Mouse (Mus musculus) CH12.LX (cell line): Measurements from ENCODE around the gene A930004D18Rik. TPM values are rescaled to one million over a fixed set of nuclear protein-coding genes. Genes with fewer than 3 reads are reported as not detected.

Source experiments
- DNase-seq: peaks from one replicate; pipeline ENCODE4 v3.0.0-alpha.2; 2013; ENCODE audit errors: extremely low read depth
- H3K27ac ChIP-seq: 2 replicates; pipeline ENCODE4 v1.5.1; 2012; ENCODE audit warnings: low read depth, mild to moderate bottlenecking, control low read depth, moderate library complexity; ENCODE audit not compliant: insufficient read depth
- H3K27me3 ChIP-seq: replicated peaks from 2 replicates; pipeline ENCODE3; 2012; ENCODE audit warnings: inconsistent platforms
- H3K36me3 ChIP-seq, 2 experiments: replicated peaks in 1 of 2; 2 replicates each; pipeline versions ENCODE3 to v1.6.1; 2012; ENCODE audit warnings: inconsistent platforms in 1 of 2, low read length in 1 of 2, mild to moderate bottlenecking in 1 of 2, mixed read lengths in 1 of 2, moderate library complexity in 1 of 2; ENCODE audit not compliant: control insufficient read depth in 1 of 2, insufficient read depth in 1 of 2
- H3K4me1 ChIP-seq, 2 experiments: 2 replicates each; pipeline ENCODE4 v1.6.1; 2012; ENCODE audit warnings: inconsistent platforms in 1 of 2, moderate library complexity in 1 of 2; ENCODE audit not compliant: insufficient read depth in 2 of 2, control insufficient read depth in 1 of 2
- H3K4me2 ChIP-seq: 2 replicates; pipeline ENCODE4 v1.6.1; 2012; ENCODE audit warnings: low read depth, mild to moderate bottlenecking, control low read depth; ENCODE audit not compliant: poor library complexity, insufficient read depth, severe bottlenecking
- H3K4me3 ChIP-seq, 3 experiments: fragments of 150-350 bp in 1 of 3; sonication (generic) in 1 of 3; replicated peaks in 1 of 3; 2 replicates each; pipeline versions ENCODE3 to v1.5.1; 2011 to 2012; ENCODE audit warnings: low read depth in 2 of 3, low read length in 2 of 3, mild to moderate bottlenecking in 2 of 3, moderate library complexity in 2 of 3, control low read depth in 1 of 3, improper control_type of control experiment in 1 of 3, inconsistent platforms in 1 of 3, mixed read lengths in 1 of 3; ENCODE audit not compliant: poor library complexity in 1 of 3
- H3K79me2 ChIP-seq: replicated peaks from 2 replicates; pipeline ENCODE4 v1.6.1; 2012; ENCODE audit warnings: mild to moderate bottlenecking, moderate library complexity; ENCODE audit not compliant: control insufficient read depth, poor library complexity, insufficient read depth, severe bottlenecking; ENCODE audit errors: extremely low read depth
- H3K9ac ChIP-seq: 2 replicates; pipeline ENCODE4 v1.6.1; 2012; ENCODE audit warnings: low read depth, mild to moderate bottlenecking, control low read depth, moderate library complexity; ENCODE audit not compliant: insufficient read depth
- H3K9me3 ChIP-seq: replicated peaks from 2 replicates; pipeline ENCODE3; 2012; ENCODE audit warnings: low read length, inconsistent platforms, mixed read lengths
- BHLHE40 ChIP-seq: IDR thresholded peaks from 2 replicates; pipeline ENCODE4 v1.6.1; 2011; ENCODE audit warnings: mild to moderate bottlenecking, low read depth, low read length, improper control_type of control experiment
- CHD1 ChIP-seq: IDR thresholded peaks from 2 replicates; pipeline ENCODE4 v1.6.1; 2012; ENCODE audit warnings: low read depth, low read length, improper control_type of control experiment, inconsistent platforms
- CHD2 ChIP-seq: IDR thresholded peaks from 2 replicates; pipeline ENCODE4 v1.6.1; 2011; ENCODE audit warnings: low read length, improper control_type of control experiment
- CTCF ChIP-seq, 2 experiments: IDR thresholded peaks in 1 of 2; conservative IDR thresholded peaks in 1 of 2; 2 replicates each; pipeline ENCODE4 v1.5.1; 2011 to 2012; ENCODE audit warnings: low read depth in 2 of 2, low read length in 2 of 2, improper control_type of control experiment in 1 of 2, inconsistent platforms in 1 of 2, mild to moderate bottlenecking in 1 of 2, moderate library complexity in 1 of 2
- E2F4 ChIP-seq: IDR thresholded peaks from 2 replicates; pipeline ENCODE4 v1.6.1; 2011; ENCODE audit warnings: low read depth, low read length, improper control_type of control experiment; ENCODE audit not compliant: insufficient replicate concordance
- ELF1 ChIP-seq: IDR thresholded peaks from 2 replicates; pipeline ENCODE4 v1.6.1; 2014; ENCODE audit warnings: low read depth, mild to moderate bottlenecking, inconsistent platforms, low read length, improper control_type of control experiment
- ETS1 ChIP-seq: conservative IDR thresholded peaks from 2 replicates; pipeline ENCODE4 v1.6.1; 2012; ENCODE audit warnings: low read depth, mild to moderate bottlenecking, inconsistent platforms, low read length, improper control_type of control experiment, moderate library complexity
- GABPA ChIP-seq: IDR thresholded peaks from 2 replicates; pipeline ENCODE4 v1.6.1; 2012; ENCODE audit warnings: low read depth, low read length, improper control_type of control experiment, inconsistent platforms; ENCODE audit not compliant: insufficient replicate concordance
- KAT2A ChIP-seq: IDR thresholded peaks from 2 replicates; pipeline ENCODE4 v1.6.1; 2012; ENCODE audit warnings: low read length, improper control_type of control experiment, inconsistent platforms; ENCODE audit not compliant: insufficient replicate concordance
- MAFK ChIP-seq: IDR thresholded peaks from 2 replicates; pipeline ENCODE4 v1.6.1; 2011; ENCODE audit warnings: low read length, improper control_type of control experiment; ENCODE audit not compliant: insufficient replicate concordance
- MAX ChIP-seq: IDR thresholded peaks from 2 replicates; pipeline ENCODE4 v1.6.1; 2011; ENCODE audit warnings: low read length, improper control_type of control experiment
- MAZ ChIP-seq: IDR thresholded peaks from 2 replicates; pipeline ENCODE4 v1.6.1; 2012; ENCODE audit warnings: low read depth, mild to moderate bottlenecking, inconsistent platforms, low read length, improper control_type of control experiment, moderate library complexity
- MEF2A ChIP-seq: IDR thresholded peaks from 2 replicates; pipeline ENCODE4 v1.6.1; 2014; ENCODE audit warnings: low read depth, mild to moderate bottlenecking, inconsistent platforms, low read length, improper control_type of control experiment, borderline replicate concordance
- MYC ChIP-seq: IDR thresholded peaks from 2 replicates; pipeline ENCODE4 v1.6.1; 2011; ENCODE audit warnings: low read depth, mild to moderate bottlenecking, improper control_type of control experiment, low read length
- NELFE ChIP-seq: IDR thresholded peaks from 2 replicates; pipeline ENCODE4 v1.6.1; 2011; ENCODE audit warnings: low read depth, low read length, improper control_type of control experiment
- NRF1 ChIP-seq: IDR thresholded peaks from 2 replicates; pipeline ENCODE4 v1.6.1; 2014; ENCODE audit warnings: low read depth, mild to moderate bottlenecking, inconsistent platforms, low read length, improper control_type of control experiment, moderate library complexity
- POLR2A ChIP-seq: IDR thresholded peaks from 2 replicates; pipeline ENCODE4 v1.6.1; 2011; ENCODE audit warnings: low read depth, mild to moderate bottlenecking, improper control_type of control experiment, low read length
- POLR2AphosphoS2 ChIP-seq: IDR thresholded peaks from 2 replicates; pipeline ENCODE4 v1.6.1; 2011; ENCODE audit warnings: low read depth, low read length, improper control_type of control experiment
- RAD21 ChIP-seq: IDR thresholded peaks from 2 replicates; pipeline ENCODE4 v1.6.1; 2011; ENCODE audit warnings: low read depth, mild to moderate bottlenecking, low read length, improper control_type of control experiment, moderate library complexity
- SIN3A ChIP-seq: IDR thresholded peaks from 2 replicates; pipeline ENCODE4 v1.6.1; 2012; ENCODE audit warnings: low read length, improper control_type of control experiment, inconsistent platforms
- SMC3 ChIP-seq: IDR thresholded peaks from 2 replicates; pipeline ENCODE4 v1.6.1; 2011; ENCODE audit warnings: low read depth, low read length, improper control_type of control experiment
- TBP ChIP-seq: conservative IDR thresholded peaks from 2 replicates; pipeline ENCODE4 v1.6.1; 2011; ENCODE audit warnings: low read depth, low read length, improper control_type of control experiment
- TCF12 ChIP-seq: IDR thresholded peaks from 2 replicates; pipeline ENCODE4 v1.6.1; 2014; ENCODE audit warnings: low read depth, mild to moderate bottlenecking, inconsistent platforms, low read length, improper control_type of control experiment
- UBTF ChIP-seq: IDR thresholded peaks from 2 replicates; pipeline ENCODE4 v1.6.1; 2012; ENCODE audit warnings: low read depth, mild to moderate bottlenecking, inconsistent platforms, low read length, improper control_type of control experiment, moderate library complexity
- ZC3H11A ChIP-seq: IDR thresholded peaks from 2 replicates; pipeline ENCODE4 v1.6.1; 2012; ENCODE audit warnings: low read depth, mild to moderate bottlenecking, inconsistent platforms, low read length, improper control_type of control experiment
- ZMIZ1 ChIP-seq: IDR thresholded peaks from 2 replicates; pipeline ENCODE4 v1.6.1; 2012; ENCODE audit warnings: low read depth, mild to moderate bottlenecking, inconsistent platforms, low read length, improper control_type of control experiment
- ZNF384 ChIP-seq: IDR thresholded peaks from 2 replicates; pipeline ENCODE4 v1.6.1; 2012; ENCODE audit warnings: low read depth, low read length, improper control_type of control experiment, inconsistent platforms
- dilution Hi-C: fragments of 300-500 bp; cut with MboI; formaldehyde crosslinking; loops from 2 replicates; pipeline ENCODE4 v1.14.3; 2020; ENCODE audit warnings: low sequenced_read_pairs; ENCODE audit not compliant: extremely low pct_unique_long_range_greater_than_20kb, extremely low pct_ligation_motif_present
- in situ Hi-C: fragments of 300-500 bp; cut with MboI; formaldehyde crosslinking; loops from 3 replicates; pipeline ENCODE4 v1.14.3; 2019; ENCODE audit warnings: low sequenced_read_pairs, low pct_ligation_motif_present, low pct_unique_long_range_greater_than_20kb, mixed read lengths
- polyA plus RNA-seq: library from polyadenylated mRNA; unstranded; fragments of >175 nt; gene quantifications from 2 replicates; pipeline ENCODE4 v1.2.1, GENCODE M21; 2012; ENCODE audit warnings: low read depth; ENCODE audit not compliant: insufficient read length
- total RNA-seq, 2 experiments: library from RNA; depleted of rRNA; stranded (reverse); fragments of 300-350 nt in 1 of 2; fragments of >200 nt in 1 of 2; gene quantifications; 2 replicates each; pipeline ENCODE4 v1.2.3; 2012 to 2014

The A930004D18Rik gene
- total and polyA plus RNA-seq, 3 experiments, result 0.15 to 1.7 (median 0.72) TPM

DNA sequence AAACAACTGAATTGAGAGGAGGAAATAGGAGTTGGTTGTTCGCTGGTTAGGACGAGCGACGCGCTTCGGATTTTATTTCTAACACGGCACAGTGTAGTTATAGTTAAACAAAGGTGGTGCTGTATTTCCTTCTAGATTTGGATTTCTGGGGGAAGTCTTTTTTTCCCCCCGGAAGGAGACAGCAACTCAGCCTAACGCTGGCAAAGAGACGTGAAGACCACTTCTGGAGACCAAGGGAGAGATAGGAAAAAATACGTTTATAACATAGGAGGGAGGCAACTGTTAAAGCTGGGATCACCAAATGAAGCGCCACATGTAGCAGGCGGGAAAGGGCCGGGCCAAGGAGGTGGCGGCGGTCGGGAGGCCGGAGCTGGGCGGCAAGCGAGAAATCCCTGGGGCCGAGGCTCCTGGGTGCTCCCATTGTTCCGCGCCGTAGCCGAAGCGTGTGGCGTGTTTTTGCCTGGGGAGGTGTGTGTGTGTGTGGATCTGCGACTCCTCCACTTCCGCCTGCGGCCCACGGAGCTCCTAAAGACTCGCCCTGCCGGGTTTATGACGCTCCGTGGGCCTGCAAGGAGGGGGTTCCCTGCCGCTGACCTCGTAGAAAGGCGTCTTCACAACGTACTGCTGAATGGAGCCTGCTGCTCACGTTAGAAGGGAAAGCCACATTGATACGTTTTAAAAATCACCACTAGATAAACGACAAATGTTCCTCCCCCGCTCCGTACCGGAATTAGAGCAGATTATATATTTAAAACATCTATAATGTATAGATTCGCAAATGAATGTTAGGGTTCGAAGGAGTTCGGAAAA lies 20.0 kb upstream of the A930004D18Rik start:
- H3K79me2 ChIP-seq, result peaks cover 8% of the 10 kb centered on the region

DNA sequence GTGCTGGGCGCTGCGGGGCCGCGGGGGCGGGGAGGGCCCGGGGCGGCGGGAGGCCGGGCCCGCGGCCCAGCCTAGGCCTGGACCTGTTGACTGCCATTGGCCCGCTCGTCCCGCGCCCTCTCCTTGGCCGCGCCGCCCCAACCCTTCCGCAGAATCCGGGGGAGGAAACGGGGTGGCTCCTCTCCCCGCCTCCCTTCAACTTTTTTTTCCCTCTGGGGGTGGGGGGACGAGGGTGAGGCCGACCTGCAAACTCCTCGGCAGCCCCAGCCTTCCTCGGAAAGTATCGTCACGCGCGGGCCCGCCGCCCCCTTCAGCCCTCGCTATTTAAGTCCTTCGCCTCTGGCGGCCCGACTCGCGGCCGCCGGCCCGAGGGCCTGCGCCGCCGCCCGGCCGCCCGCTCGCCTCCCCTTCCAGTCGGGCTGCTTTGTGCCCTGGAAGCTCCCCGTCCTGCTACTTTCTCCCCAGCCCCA lies 19.3 kb upstream of the A930004D18Rik start:
- peaks cover 0 to 16% of the 10 kb centered on the region in 2 experiments; a peak in 2 of 4 replicates for H3K4me1 ChIP-seq
- in situ Hi-C loops, result no loop called here
- H3K27ac ChIP-seq, result peak overlapping the region; percentile 96
- H3K9me3 ChIP-seq, result no peaks in the 10 kb centered on the region
- H3K27me3 ChIP-seq, result no peaks in the 10 kb centered on the region
- peak overlapping the region; percentile 65 to 69 (median 67) for H3K4me3 ChIP-seq
- peak overlapping the region; percentile 63 for H3K4me2 ChIP-seq
- TF ChIP-seq ELF1 (peak; percentile 64), SMC3 (peak; percentile 6; the same call in 1 of the 2 replicates), TBP (peak; percentile 76), CHD2 (0 out of 2 replicates have a peak, but pooled peaks have one; percentile 19), POLR2A (peak; percentile 97), BHLHE40 (peak; percentile 79), RAD21 (no peak), MAZ (peak; percentile 97), MYC (no peak), NRF1 (no peak), UBTF (peak; percentile 80; the same call in 1 of the 2 replicates), KAT2A (no peak), POLR2AphosphoS2 (no peak), ETS1 (peak; percentile 20), MEF2A (peak; percentile 43; the same call in 1 of the 2 replicates), NELFE (peak; percentile 81), TCF12 (peak; percentile 45), ZNF384 (peak; percentile 97), ZMIZ1 (peak; percentile 97)
- DNase-seq, result peak; percentile 94
- peak overlapping the region; percentile 96 for H3K9ac ChIP-seq
- H3K36me3 ChIP-seq, result no peaks in the 10 kb centered on the region
- peaks cover 8% of the 10 kb centered on the region for H3K79me2 ChIP-seq
- dilution Hi-C loops, result no loop called here

More for the DNA sequence above, 20.0 kb upstream of the A930004D18Rik start:
- Histone ChIP-seq H3K36me3 (no peaks in the 10 kb centered on the region), H3K4me1 (peaks cover 0 to 16% of the 10 kb centered on the region in 2 experiments; a peak in 2 of 4 replicates), H3K4me3 (peak overlapping the region; percentile 65 to 69 (median 67)), H3K27me3 (no peaks in the 10 kb centered on the region), H3K9ac (peak overlapping the region; percentile 96), H3K9me3 (no peaks in the 10 kb centered on the region), H3K4me2 (peak overlapping the region; percentile 63), H3K27ac (peak overlapping the region; percentile 96)
- dilution Hi-C loops (no loop called here), in situ Hi-C loops (no loop called here)
- TF ChIP-seq MAFK (no peak), MEF2A (0 out of 2 replicates have a peak, but pooled peaks have one; percentile 21), KAT2A (0 out of 2 replicates have a peak, but pooled peaks have one; percentile 24), CTCF (conservative IDR thresholded peaks at IDR 0.05 in 1 of 2, IDR thresholded peaks at IDR 0.05 in 1 of 2; ENCODE audit: low read depth in 2 of 2, low read length in 2 of 2) (no peak), ZMIZ1 (0 out of 2 replicates have a peak, but pooled peaks have one; percentile 31), ZC3H11A (no peak), BHLHE40 (peak; percentile 50; the same call in 1 of the 2 replicates), GABPA (no peak), MYC (peak; percentile 23; the same call in 1 of the 2 replicates), E2F4 (0 out of 2 replicates have a peak, but pooled peaks have one; percentile 63), SMC3 (no peak), SIN3A (peak; percentile 37), CHD1 (peak; percentile 86), TBP (0 out of 2 replicates have a peak, but pooled peaks have one; percentile 24), MAX (no peak)
- DNase-seq, result peak; percentile 43
